Mouse (Mus musculus): ENCODE data around the gene Rin3. TPM values are rescaled to one million over a fixed set of nuclear protein-coding genes. Genes with fewer than 3 reads are reported as not detected.

Rin3 gene
- total RNA-seq, 2 experiments from 2014 or later = 7.8 to 9.1 TPM

DNA sequence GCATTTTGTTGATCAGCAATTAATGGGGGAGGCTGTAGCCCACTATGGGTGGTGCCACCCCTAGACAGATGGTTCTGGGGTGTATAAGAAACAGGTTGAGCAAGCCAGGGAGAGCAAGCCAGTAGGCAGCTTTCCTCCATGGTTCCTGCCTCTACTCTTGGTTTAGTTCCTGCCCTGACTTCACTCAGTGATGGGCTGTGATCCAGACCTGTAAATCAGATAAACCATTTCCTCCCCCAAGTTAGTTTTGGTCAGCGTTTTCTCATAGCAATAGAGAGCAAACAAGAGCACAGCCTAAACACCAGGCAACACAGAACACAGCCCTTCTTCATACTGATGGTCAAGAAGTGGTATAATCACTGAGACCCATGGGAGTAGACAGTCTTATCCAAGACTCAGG lies 18.7 kb downstream of the Rin3 start:
- no peak for DNase-seq (ENCODE audit: low spot score)

DNA sequence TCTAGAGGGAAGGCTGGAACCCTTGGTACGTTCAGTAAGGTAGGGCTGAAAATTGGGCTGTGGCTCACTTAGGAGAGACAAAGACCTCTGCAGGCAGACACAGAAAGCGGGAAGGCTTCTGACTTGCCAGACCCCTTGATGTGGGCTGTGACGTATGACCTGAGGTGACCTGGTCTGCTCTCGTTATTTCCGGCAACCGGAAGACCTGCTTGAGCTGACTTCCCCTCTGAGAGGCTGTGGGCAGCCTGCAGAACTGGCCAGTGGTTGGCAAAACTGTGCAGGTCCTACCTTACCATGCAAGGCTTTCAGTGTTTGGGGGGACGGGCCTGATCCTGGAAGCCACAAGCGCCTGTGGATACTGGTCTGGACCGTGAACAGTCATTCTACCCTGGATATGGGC lies 19.5 kb downstream of the Rin3 start:
- DNase-seq (ENCODE audit: low spot score) = no peak

DNA sequence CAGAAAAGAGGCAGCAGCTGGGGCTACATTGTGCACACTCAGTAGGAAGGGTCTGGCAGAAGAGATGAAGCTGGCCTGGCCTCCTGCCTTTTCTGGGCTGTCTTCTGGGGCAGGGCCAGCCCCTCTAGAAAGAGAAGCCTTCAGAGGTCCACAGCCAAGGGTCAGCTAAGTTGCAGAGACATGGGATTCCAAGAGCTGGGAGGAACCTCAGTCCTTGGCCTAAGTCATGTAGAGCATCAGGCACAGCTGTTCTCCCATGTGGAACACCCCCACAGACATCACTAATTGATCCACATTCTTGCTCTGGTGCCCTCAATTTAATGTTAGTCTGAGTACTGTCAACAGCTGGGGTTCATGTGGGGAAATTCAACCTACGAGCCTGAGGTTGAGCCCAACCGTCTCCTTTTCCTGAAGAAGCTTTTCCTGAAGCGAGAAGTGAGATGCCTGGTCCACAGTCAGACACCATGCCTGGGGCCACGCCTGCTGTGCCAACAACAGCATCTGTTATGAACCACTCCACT lies 20.0 kb downstream of the Rin3 start:
- DNase-seq (ENCODE audit: low spot score) = peak; percentile 72

DNA sequence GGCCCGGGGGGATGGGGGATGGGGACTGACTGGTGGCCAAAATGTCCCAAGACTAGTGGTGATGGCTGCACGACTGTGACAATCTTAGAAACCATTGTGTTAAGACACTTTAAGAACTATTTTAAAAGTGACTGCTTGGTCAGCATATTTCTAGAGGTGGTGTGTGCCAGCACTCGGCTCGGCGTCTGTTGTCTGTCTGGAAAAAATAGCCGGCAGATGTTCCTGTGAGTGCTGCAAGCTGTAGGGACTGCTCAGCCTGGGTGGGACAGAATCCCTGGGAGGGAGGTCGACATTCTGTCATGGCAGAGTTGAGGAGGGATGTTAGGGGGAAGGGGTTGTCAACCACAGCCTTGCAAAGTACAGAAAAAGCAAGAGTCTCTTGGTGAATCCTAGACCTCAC lies 21.0 kb downstream of the Rin3 start:
- no peak for DNase-seq (ENCODE audit: low spot score)

DNA sequence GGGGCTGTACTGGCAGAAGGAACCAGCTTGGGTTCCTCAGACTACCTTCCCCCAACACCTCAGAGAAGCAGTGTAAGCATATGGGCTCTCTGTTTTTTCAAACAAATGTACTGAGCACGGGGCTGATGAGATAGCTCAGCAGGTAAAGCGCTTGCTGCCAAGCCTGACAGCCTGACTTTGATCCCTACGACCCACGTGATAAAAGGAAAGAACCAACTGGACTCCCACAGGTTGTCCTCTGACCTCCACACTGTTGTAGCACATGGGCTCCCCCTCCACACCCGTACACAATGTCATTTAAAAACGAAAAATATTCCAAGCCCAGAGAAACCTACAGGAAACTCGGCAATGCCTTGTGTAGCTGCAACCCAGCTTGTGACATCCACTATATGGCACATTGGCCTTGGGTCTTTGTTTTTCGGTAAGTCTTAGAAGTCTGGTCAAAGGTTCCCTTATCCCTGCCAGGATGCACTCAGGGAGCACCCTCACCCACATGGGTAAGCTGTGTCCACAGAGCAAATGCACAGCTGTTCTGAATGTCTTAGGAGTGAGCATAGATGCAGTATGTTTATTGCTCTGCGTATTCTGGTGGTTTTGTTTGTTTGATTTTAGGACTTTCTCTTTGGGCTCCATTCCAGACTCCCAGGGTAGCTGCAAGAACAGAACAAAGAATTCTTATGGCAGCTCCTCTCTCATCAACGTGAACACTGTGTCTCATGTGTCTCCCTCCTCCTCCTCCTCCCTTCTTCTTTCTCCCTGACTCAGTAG lies 22.4 kb downstream of the Rin3 start:
- no peak for DNase-seq (ENCODE audit: low spot score)

DNA sequence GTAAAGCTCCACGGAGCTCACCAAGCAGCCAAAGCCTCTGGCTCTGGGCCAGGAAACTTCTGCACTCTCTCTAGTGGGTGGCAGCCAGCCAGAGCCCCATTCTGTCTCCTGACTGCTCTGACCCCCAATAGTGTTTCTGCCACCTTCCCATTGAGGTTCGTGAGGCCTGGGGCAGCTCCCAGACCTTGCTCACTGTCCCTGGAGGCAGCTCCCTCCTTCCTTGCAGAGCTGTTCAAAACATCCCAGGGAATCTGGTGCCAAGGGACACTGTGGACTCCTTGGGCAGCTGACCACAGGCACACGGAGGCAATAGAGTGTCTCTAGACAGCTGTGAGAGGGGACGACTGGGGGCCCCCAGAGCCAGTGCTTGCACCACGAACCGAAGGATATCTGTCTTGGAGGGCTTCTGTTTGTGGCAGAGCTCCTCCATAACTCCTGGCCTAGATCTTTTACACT lies 25.2 kb downstream of the Rin3 start:
- no peak for DNase-seq (ENCODE audit: low spot score)

DNA sequence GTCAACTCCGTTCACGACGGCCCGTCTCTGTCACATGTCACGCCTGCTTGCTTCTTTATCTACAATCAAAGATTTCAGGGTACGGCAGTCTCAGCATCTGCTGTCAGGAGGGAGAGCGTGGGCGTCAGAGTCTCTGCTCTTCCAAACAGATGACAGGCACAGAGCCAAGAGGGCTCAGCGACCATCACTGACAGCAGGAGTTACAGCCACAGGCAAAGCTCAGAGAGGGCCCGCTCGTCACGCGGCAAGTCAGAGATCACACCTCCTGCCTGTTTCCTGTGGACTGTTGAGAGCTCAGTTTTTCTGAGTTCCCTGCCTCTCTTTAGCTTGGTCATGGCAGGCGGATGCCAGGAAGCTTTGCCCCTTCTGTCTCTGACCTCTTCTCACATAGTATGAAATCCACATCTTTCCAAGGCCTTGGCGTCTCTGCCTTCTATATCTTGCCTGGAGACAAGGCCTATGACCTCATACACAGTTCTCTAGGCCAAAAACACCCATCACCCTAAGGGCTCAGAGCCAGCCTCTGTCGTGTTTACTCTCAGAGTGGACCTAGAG lies 25.7 kb downstream of the Rin3 start:
- no peak for DNase-seq (ENCODE audit: low spot score)

DNA sequence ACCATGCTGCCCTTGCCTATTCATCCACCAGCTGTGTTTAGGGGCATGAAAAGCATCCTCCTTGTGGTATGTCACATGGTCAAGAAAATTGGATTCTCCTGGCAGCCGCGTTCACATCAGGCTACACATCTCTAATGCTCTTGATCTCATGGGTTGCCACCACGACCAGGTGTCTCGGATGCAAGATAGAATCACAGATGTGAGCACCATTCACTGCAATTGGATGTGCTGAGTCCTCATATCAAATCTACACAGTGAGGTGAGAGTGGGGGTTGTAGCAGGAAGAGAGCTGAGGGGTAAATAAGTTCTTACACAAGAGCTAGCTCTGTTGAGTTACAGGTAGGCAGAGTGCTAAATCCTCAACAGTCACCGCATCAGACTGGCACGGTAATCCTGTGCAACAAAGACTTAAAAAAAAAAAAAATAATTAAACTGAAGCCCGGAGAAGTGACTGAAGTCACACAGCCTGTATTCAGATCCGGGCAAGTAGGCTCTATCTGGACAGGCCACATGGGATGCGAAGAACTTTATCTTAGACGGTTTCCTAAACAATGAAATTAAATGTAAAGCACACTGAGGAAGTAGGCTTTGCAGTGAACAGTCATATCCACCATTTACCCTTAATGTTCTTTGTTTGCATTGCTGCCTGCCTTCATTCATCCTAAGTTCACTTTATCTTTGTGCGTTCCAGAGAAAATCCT lies 26.4 kb downstream of the Rin3 start:
- DNase-seq (ENCODE audit: low spot score) = no peak

DNA sequence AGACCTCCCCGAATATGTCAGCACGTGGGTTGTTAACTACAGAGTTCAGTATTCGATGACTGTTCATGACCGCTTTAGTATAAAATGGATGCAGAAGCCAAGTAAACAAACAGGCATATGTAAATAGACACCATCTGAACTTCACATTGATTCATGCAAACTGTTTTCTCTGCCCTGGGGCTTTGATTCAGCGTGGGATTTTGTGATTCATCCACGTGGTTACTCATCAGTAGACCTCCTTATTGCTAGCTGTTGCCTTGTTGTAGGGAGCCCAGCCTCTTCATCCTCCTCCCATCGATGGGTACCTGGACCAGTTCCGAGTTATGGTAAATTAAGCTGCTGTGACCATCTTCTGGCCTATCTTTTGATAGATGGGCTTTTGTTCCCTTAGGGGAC lies 26.9 kb downstream of the Rin3 start:
- no peak for DNase-seq (ENCODE audit: low spot score)

DNA sequence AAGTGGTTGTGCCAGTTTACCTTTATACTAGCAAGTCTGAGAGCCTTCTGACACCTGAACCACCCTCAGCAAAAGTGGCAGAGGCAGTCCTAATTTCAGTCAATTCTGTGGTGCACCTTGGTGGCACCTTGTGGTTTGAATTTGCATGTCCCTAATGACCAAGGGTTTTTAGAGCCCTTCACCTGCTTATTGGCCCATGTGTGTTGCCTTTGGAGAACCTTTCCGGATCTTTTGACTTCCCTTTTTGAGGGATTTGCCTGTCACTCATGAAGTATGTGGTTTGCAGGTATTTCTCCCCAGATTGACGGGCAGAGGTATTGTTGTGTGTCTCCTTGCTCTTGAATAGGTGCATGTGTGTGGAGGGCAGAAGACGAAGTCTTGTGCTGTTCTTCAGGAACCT lies 27.4 kb downstream of the Rin3 start:
- no peak for DNase-seq (ENCODE audit: low spot score)

DNA sequence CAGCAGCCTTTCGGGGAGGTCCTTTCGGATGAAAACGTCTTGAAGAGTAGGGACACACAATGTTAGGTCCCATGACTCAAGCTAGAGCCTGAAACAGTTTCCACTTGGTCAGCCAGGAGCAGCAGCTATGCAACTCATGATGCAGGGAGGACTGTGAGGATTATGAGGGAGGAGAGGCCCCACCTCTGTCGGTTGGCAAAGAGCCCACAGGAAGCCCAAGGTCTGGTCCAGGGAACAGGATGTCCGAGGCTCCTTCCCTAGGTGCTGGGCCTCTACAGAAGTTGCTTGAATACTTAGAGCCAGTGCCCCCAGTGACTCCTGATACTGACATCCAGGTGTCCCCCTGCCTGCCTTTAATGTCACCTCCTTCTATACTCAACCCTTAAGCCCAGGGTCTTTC lies 28.6 kb downstream of the Rin3 start:
- no peak for DNase-seq (ENCODE audit: low spot score)

DNA sequence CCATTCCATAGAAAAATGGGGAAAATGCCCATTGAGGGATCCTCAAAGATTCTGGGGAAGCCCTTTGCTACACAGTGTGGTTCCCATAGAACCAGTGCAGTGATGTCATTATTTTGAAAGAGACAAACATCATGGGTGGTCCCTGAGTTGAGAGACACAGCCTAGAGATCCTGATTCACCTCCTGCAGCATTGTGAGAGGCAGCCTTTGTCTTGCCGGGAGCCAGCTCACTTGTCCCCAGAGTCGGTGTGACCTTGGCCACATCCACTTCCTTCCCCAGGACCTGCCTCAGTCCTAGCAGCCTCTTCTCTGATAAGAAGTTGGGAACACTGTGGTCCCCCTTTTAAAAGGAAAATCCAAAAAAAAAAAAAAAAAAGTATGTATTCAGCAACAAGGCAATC lies 36.3 kb downstream of the Rin3 start:
- no peak for DNase-seq (ENCODE audit: low spot score)

DNA sequence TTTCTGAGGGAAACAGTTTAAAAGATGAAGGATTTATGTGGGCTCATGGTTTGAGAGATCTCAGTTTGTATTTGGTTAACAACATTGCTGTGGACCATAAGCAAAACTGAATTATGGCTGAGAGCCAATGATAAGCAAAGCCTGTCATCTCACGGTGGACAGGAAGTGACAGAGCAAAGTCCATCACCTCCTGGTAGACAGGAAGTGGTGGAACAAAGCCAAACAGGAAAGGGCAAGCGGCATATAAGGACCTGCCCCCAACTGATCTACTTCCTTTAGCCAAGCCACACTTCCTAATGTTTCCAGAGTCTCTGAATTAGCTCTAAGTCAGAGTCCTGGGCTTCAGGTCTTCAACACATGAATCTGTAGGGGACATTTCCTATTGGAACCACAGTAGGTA lies 37.1 kb downstream of the Rin3 start:
- DNase-seq (ENCODE audit: low spot score) = no peak

DNA sequence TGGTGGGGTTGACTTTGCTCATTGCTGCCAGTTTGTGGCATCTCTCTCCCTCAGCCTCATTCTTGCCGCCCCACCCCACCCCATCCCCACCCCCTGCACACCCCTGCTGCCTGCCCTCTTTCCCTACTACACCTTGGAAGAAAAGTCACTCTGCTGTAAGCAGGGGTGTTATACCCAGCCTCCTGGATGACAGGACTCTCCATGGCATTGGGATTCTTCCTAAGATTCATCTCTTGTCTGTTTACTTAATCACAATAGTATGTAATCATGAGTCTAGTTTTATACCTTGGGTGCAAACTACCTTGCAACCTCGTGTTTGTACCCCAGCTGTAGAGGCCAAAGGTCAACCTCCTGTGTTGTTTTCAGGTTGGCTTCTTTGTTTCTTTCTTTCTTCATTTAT lies 37.5 kb downstream of the Rin3 start:
- no peak for DNase-seq (ENCODE audit: low spot score)

DNA sequence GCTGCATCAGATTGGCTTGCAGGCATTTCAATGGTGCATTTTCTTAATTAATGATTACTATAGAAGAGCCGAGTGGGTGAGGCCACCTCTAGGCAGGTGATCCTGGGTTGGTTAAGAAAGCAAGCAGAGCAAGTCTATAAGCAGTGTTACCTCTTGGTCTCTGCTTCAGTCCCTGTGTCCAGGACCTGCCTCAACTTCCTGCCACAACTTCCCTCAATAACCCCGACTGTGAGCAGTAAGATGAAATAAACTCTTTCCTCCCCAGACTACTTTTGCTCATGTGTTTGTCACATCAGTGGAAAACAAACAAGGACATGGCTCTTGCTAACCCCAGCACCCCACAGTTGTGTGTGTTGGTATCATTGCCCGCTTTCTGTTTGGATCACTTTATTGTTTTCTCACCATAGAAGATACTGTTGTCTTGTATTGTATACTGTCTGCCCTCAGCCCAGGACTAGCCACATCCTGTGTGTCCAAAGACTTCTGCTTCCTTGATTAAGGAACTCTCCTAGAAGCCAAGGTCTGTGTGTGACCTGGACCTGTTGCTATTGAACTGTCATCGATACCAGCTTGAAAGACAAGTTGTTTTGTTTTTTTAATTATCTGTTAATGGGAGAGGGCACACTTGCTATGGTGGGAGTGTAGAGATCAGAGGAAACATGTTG lies 38.3 kb downstream of the Rin3 start:
- no peak for DNase-seq (ENCODE audit: low spot score)

DNA sequence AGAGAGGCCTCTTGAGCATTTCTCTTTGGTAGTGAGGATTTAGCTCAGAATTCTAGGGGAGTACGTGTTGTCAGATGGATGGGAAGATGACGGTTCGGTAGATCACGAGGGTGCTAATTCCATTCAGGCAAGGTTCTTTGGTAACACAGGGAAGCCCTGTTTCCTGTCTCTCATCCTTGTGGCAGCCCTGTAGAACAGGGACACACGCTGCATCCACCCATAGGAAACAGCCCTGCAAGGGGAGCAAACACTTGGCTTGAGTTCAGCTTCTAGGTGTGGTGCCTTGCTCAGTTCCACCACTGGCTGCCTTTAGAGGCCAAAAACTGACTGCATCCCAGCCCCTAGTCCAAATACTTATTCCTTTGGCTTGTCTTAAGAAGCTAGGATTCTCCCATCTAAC lies 39.0 kb downstream of the Rin3 start:
- peak; percentile 49 for DNase-seq (ENCODE audit: low spot score)

DNA sequence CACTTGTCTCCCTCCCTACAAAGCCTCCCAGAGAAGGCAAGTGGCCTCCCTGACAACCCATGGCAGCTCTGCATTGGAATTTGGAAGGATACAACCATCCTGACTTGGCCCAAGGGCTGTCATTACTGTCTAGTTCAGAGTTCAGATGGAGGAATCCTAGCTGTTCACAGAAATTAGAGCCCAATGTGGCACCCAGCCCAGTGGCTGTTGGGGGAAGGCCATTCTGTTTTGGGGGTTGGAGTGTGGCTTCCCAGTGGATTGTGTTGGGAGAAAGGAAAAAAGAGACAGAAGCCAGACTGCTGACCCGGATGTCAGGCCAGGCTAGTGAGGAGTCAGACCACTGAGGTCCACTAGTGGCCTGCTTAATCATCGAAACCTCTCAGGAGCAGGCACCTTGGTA lies 40.5 kb downstream of the Rin3 start:
- no peak for DNase-seq (ENCODE audit: low spot score)

DNA sequence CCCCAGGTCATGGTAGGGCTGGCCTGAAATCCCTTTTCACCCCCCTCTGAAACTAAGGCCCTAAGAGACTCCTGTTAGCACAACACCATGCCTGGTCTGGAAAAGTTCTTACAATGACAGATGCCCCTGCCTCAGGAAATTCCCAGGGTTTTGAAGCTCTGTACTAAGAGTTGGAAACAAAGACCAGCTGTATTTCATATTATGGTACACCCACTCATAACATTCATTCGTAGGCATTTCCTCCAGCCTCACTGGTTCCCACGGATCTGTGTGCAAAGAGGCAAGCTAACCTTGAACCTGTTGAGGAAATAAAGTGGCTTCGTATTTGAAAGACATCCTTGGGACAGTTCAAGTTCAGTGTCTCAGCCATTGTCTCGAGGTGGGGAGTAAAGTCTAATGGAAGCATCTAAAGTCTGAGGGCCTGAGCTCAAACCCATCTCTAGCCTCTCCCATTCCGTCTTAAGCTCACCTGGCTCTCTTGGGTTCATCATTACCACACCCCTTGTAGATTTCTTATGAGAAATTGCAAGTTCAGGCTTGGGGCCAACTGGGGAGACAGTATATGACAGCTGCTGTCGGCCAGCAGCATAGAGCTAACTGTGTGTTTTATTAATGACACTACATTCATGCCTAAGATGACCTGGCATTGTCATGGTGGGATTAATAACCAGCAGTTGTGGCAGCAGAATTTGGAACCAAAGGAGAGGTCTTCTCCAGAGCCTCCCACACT lies 41.5 kb downstream of the Rin3 start:
- no peak for DNase-seq (ENCODE audit: low spot score)

DNA sequence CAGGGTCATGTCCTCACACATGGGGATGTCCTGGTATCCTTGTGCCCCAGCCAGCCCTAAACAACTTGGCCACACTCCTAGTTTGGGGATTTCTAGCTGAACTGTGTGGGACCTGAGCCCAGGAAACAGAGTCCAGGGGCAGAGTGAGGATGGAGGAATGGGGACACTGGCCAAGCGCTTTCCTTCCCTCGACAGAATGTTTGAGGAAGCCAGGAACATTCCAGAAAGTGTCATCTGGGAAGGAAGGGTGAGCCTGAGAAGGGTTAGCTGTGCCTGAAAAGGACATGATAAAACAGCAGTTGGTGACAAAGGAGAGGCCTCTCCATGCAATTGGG lies 42.0 kb downstream of the Rin3 start:
- DNase-seq (ENCODE audit: low spot score) = no peak

DNA sequence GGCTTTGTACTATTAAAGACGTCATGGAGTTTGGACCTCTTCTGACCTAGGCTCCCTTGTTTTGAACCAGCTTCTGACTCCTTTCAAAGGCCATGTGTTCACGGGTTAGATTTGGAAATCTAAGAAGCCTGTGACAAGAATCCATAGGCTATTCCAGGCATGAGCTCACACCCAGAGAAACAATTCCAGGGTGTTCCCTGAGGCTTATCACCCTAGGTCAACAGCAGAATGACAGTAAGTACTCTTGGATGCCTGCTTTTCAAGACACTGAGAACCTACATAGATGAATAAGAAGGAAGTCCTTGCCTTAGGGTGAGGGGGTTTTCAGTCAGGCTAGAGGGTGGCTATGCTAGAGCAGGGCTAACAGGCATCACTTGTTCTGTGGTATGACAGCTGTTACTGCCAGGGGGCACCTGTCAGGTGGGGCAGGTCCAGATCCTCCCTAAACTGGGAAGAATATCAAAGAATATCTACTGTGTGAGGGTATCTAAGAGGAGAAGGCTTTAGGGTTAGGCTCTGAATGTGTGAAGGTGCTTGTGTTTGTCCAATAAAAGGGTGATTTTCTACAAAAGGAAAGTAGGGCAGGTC lies 44.0 kb downstream of the Rin3 start:
- no peak for DNase-seq (ENCODE audit: low spot score)

DNA sequence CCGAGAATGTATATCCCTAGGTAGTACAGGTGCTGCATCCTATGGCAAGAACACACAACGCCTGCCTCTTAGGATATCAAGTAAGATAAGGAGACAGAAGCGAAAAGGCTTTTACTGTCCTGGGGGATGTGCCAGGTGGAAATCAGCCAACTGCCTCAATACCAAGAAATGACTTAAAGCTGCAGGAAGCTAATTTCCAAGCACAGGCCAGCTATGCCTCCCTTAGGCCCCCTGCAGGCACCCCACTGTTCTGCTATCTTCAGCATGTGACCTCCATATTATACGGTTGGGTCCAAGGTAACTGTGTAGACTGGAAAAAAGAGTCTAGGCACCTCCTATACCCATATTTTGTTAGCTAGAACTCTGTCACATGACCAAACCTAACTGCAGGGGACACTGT lies 44.7 kb downstream of the Rin3 start:
- DNase-seq (ENCODE audit: low spot score) = no peak

Measured in gastrocnemius, adult 18-20 months (tissue).